Mouse (Mus musculus) heart, postnatal 0 days (tissue): ENCODE data around the gene Hivep3.

Experiments
- CTCF ChIP-seq: IDR thresholded peaks from 2 replicates; pipeline ENCODE4 v1.5.1; 2016; ENCODE audit warnings: antibody characterized with exemption, control low read depth, low read depth
- EP300 ChIP-seq: IDR thresholded peaks from 2 replicates; pipeline ENCODE4 v1.6.1; 2016; ENCODE audit warnings: antibody characterized with exemption, low read depth

DNA sequence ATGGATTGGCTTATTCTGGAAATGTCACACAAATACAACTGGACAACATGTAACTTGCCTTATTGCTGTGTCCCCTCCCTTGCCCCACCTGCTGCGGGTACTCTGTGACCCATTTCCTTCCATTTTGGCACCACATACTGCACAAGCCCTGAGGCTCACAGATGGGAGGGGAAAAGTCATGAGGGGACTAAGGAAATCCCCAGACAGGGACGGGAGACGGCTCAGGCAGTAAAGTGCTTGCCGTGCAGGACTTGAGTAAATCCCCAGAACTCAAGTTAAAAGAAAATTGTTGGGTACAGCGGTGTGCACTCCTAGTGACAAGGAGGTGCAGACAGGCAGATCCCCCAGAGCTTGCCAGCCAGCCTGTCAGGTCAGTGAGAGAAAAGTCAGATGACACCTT is 7.5 kb upstream of the Hivep3 start:
- TF ChIP-seq CTCF (no peak), EP300 (no peak)
